Mouse (Mus musculus) hematopoietic stem cell, adult 5-6 weeks (primary cell): Measurements from ENCODE around the gene Olfr1378. TPM values are rescaled to one million over a fixed set of nuclear protein-coding genes. Genes with fewer than 3 reads are reported as not detected.

Experiments used
- total RNA-seq: library from RNA; stranded (forward); fragments of 172-1452, 232-1000 nt; gene quantifications from 2 replicates; pipeline ENCODE4 v1.2.3, GENCODE M21; 2017

Gene Olfr1378
- total RNA-seq, 1 experiment from 2014 or later: not detected

Other genes starting within 250 kb of the Olfr1378 start
- gene Zfp354c, start 138.8 kb upstream of the Olfr1378 start, total RNA-seq: 6.2 and 6.4 TPM in 2 replicates
- gene Zfp879, start 125.0 kb upstream of the Olfr1378 start, total RNA-seq: 1.6 and 1.7 TPM in 2 replicates
- 0.25 TPM in 1 of 2 replicates, not detected in the other for gene Grm6, start 115.8 kb upstream of the Olfr1378 start, total RNA-seq
- gene Zfp454, start 78.9 kb upstream of the Olfr1378 start, total RNA-seq: not detected in 2 replicates
- 5.2 and 11.4 TPM in 2 replicates for gene Zfp2, start 50.4 kb upstream of the Olfr1378 start, total RNA-seq
- gene Zfp354b, start 34.9 kb upstream of the Olfr1378 start, total RNA-seq: 0.50 and 0.63 TPM in 2 replicates
- not detected in 2 replicates for gene 4933414I15Rik, start 22.8 kb upstream of the Olfr1378 start, total RNA-seq
- not detected in 2 replicates for gene Prop1, start 12.8 kb upstream of the Olfr1378 start, total RNA-seq
- gene Olfr1377, start 15.4 kb downstream of the Olfr1378 start, total RNA-seq: not detected in 2 replicates
- gene Olfr51, start 37.1 kb downstream of the Olfr1378 start, total RNA-seq: not detected in 2 replicates
- gene Olfr54, start 47.7 kb downstream of the Olfr1378 start, total RNA-seq: not detected in 2 replicates
- gene Olfr1375, start 81.6 kb downstream of the Olfr1378 start, total RNA-seq: not detected in 2 replicates
- gene Zfp354a, start 92.7 kb downstream of the Olfr1378 start, total RNA-seq: 1.7 and 2.6 TPM in 2 replicates